12 mouse cellular contexts compared by ENCODE assay signal in genomic region chr12:106082958-106083381, GRCm38 (mm10).
DNase-seq lines count a peak whose midpoint lies in the region; ATAC-seq and TF ChIP-seq lines count a peak whose summit lies in the region.
"Had no signal": no experiment of that assay in that cellular context is flagged by ENCODE, and none has a peak within 500 bp of the region (broad histone marks: within the 10 kb centered on the region; RNA-seq: fewer than 3 reads in every experiment).

No protein-coding gene starts in this region.

- H3K4me2 ChIP-seq in embryonic facial prominence, embryonic 11.5 days (ENCODE audit: low read depth, low read length), result no peak overlapping the region
- peak overlapping the region; percentile 22; the same call in 1 of the 2 replicates for H3K4me2 ChIP-seq in hindbrain, embryonic 12.5 days (replicated peaks)
- H3K4me2 ChIP-seq in midbrain, embryonic 14.5 days (ENCODE audit: low read length), result no peak overlapping the region; the same call in 1 of the 2 replicates
- H3K4me2 ChIP-seq: limb, embryonic 13.5 days had no signal

- TF ChIP-seq CTCF in cerebellum, adult 2 months (IDR thresholded peaks at IDR 0.05; ENCODE audit: borderline replicate concordance, insufficient read depth, low read depth, low read length), result no peak

- peaks cover 2% of the 10 kb centered on the region; the same call in 1 of the 2 replicates for H3K4me1 ChIP-seq in embryonic facial prominence, embryonic 11.5 days (ENCODE audit: control insufficient read depth, insufficient read depth, low read length)
- peaks cover 31% of the 10 kb centered on the region for H3K4me1 ChIP-seq in hindbrain, embryonic 12.5 days
- H3K4me1 ChIP-seq in midbrain, embryonic 14.5 days (ENCODE audit: control insufficient read depth, insufficient read depth, low read length), result peaks cover 31% of the 10 kb centered on the region
- H3K4me1 ChIP-seq in cerebellum, adult 2 months (ENCODE audit: control insufficient read depth, insufficient read depth, low read length), result peaks cover 6% of the 10 kb centered on the region; the same call in 1 of the 2 replicates

- H3K27me3 ChIP-seq in embryonic facial prominence, embryonic 11.5 days (ENCODE audit: control insufficient read depth, insufficient read depth, low read length), result no peaks in the 10 kb centered on the region
- H3K27me3 ChIP-seq in hindbrain, embryonic 12.5 days, result no peaks in the 10 kb centered on the region
- 0 out of 2 replicates have a peak, but pooled peaks cover 3% of the 10 kb centered on the region for H3K27me3 ChIP-seq in midbrain, embryonic 14.5 days (ENCODE audit: control insufficient read depth, insufficient read depth, low read length)
- peaks cover 3% of the 10 kb centered on the region; the same call in 1 of the 2 replicates for H3K27me3 ChIP-seq in cerebellum, adult 2 months (ENCODE audit: control insufficient read depth, insufficient read depth, low read length)
- H3K27me3 ChIP-seq: CH12.LX; limb, embryonic 13.5 days; Patski had no signal

- no peak overlapping the region for H3K9ac ChIP-seq in embryonic facial prominence, embryonic 11.5 days (replicated peaks; ENCODE audit: low read length)
- H3K9ac ChIP-seq in hindbrain, embryonic 12.5 days, result no peak overlapping the region
- H3K9ac ChIP-seq in midbrain, embryonic 14.5 days (replicated peaks; ENCODE audit: low read length), result no peak overlapping the region
- H3K9ac ChIP-seq: limb, embryonic 13.5 days had no signal

- WGBS in embryonic facial prominence, embryonic 11.5 days, result 23% methylated on average over 11 of the region's 11 CpGs
- 25% methylated on average over 11 of the region's 11 CpGs for WGBS in hindbrain, embryonic 12.5 days
- WGBS in midbrain, embryonic 14.5 days, result 32% methylated on average over 11 of the region's 11 CpGs
- WGBS in cerebellum, adult 2 months, result 84% methylated on average over 11 of the region's 11 CpGs

- no peaks in the 10 kb centered on the region for H3K9me3 ChIP-seq in embryonic facial prominence, embryonic 11.5 days (replicated peaks; ENCODE audit: control insufficient read depth, low read length)
- no peaks in the 10 kb centered on the region for H3K9me3 ChIP-seq in hindbrain, embryonic 12.5 days (replicated peaks)
- no peaks in the 10 kb centered on the region for H3K9me3 ChIP-seq in midbrain, embryonic 14.5 days (ENCODE audit: control insufficient read depth, low read length)
- H3K9me3 ChIP-seq: limb, embryonic 13.5 days had no signal

- ATAC-seq in embryonic facial prominence, embryonic 11.5 days (replicated peaks; ENCODE audit: insufficient number of reproducible peaks, low FRiP score, low TSS enrichment, low read depth), result peak; percentile 64
- peak; percentile 23 for ATAC-seq in hindbrain, embryonic 12.5 days (ENCODE audit: low FRiP score)
- no peak; the same call in 1 of the 2 replicates for ATAC-seq in midbrain, embryonic 14.5 days (ENCODE audit: low FRiP score, low TSS enrichment)
- ATAC-seq: Patski had no signal

- DNase-seq in embryo, embryonic 10.5 days (ENCODE audit: low spot score), result peak; percentile 74
- DNase-seq in embryonic facial prominence, embryonic 11.5 days (ENCODE audit: low spot score), result peak; percentile 51
- no peak for DNase-seq in midbrain, embryonic 14.5 days
- no peak for DNase-seq in cerebellum, adult 11-12 months
- no peak for DNase-seq in urinary bladder, postnatal 14 days (ENCODE audit: low spot score)
- no peak for DNase-seq in cerebellum, adult 2 months
- DNase-seq: kidney, adult 2 months; thymus, postnatal 25 days had no signal

- H3K36me3 ChIP-seq in embryonic facial prominence, embryonic 11.5 days (replicated peaks; ENCODE audit: control insufficient read depth, insufficient read depth, low read depth, low read length), result no peaks in the 10 kb centered on the region
- H3K36me3 ChIP-seq in hindbrain, embryonic 12.5 days, result no peaks in the 10 kb centered on the region
- H3K36me3 ChIP-seq in midbrain, embryonic 14.5 days (ENCODE audit: control insufficient read depth, insufficient read depth, low read length), result no peaks in the 10 kb centered on the region
- H3K36me3 ChIP-seq: limb, embryonic 13.5 days had no signal

- H3K27ac ChIP-seq in embryonic facial prominence, embryonic 11.5 days (replicated peaks; ENCODE audit: low read depth, low read length), result no peak overlapping the region; the same call in 1 of the 2 replicates
- H3K27ac ChIP-seq in hindbrain, embryonic 12.5 days, result peak overlapping the region; percentile 75
- peak overlapping the region; percentile 21; the same call in 1 of the 2 replicates for H3K27ac ChIP-seq in midbrain, embryonic 14.5 days (replicated peaks; ENCODE audit: low read depth, low read length)
- H3K27ac ChIP-seq in cerebellum, adult 2 months (ENCODE audit: insufficient read depth, low read length), result no peak overlapping the region
- H3K27ac ChIP-seq: limb, embryonic 13.5 days had no signal

- TF ChIP-seq POLR2A in cerebellum, adult 2 months (IDR thresholded peaks at IDR 0.05; ENCODE audit: borderline replicate concordance, insufficient read depth, low read length), result no peak

- no peak overlapping the region for H3K4me3 ChIP-seq in embryonic facial prominence, embryonic 11.5 days (ENCODE audit: low read depth, low read length)
- H3K4me3 ChIP-seq in hindbrain, embryonic 12.5 days, result no peak overlapping the region
- H3K4me3 ChIP-seq in midbrain, embryonic 14.5 days (replicated peaks; ENCODE audit: low read depth, low read length), result no peak overlapping the region
- no peak overlapping the region for H3K4me3 ChIP-seq in cerebellum, adult 2 months (replicated peaks; ENCODE audit: insufficient read depth, low read depth, low read length)
- H3K4me3 ChIP-seq: limb, embryonic 13.5 days had no signal

Comparison
In these comparisons a context has a peak if more than half of its experiments do, and no peak if none do; other contexts are left out.
1. DNase-seq: peak in embryo, embryonic 10.5 days (single experiment) and embryonic facial prominence, embryonic 11.5 days (single experiment); none in midbrain, embryonic 14.5 days (single experiment), cerebellum, adult 11-12 months (single experiment), urinary bladder, postnatal 14 days (single experiment) and cerebellum, adult 2 months (0 of 2).
2. H3K27ac ChIP-seq: peak in hindbrain, embryonic 12.5 days (single experiment) and midbrain, embryonic 14.5 days (single experiment); none in embryonic facial prominence, embryonic 11.5 days (single experiment) and cerebellum, adult 2 months (single experiment).